Mouse (Mus musculus) right cerebral cortex, postnatal 25 days (tissue): ENCODE data around the gene Zbtb20.

Source experiments
- DNase-seq: peaks from one replicate; pipeline ENCODE4 v3.0.0; 2022

Zbtb20 gene

DNA sequence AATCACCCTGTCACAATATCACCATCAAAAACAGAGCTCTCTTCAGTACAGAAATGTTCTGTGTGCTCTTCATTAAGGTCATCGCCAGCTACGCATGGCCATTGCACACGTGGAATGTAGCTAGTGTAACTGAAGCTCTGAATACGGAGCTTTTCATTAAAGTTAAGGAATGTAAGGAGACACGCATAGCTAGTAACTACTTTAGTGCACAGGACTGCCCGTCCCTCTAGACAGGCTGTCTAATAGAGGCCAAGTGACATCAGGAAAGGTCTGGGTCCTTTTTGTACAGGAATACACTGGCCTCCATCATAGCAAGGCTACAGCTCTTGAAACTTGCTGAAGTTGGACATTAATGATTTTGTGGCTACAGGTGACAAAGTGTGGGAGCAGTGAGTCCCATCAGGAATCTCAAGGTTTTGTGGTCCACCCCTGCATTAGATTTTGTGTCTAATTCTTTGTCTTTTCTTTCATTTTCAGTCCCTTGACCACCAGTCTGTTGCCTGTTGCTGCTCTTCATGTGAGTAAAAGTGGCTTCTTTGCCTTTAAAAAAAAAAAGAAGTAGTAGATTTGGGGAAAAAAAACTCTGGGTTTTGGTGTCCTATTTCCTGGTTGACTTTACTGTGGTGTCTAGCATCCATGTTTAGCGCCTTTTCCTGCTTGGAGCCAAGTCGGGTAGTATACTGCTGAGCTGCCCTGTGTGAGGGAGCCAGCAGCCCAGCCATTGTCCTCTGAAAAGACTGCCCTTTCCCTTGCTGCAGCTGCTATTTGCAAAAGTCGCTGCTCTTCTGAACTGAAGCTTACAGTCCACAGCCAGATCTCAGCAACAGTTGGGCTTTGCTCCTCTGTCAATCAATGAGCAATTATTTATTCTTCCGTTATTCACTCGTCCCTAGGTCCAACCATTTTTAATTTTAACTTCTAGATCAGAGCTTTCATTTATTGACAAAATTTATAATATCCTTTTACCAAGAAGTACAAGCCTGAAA, 587.1 kb downstream of the Zbtb20 start:
- no peak for DNase-seq

DNA sequence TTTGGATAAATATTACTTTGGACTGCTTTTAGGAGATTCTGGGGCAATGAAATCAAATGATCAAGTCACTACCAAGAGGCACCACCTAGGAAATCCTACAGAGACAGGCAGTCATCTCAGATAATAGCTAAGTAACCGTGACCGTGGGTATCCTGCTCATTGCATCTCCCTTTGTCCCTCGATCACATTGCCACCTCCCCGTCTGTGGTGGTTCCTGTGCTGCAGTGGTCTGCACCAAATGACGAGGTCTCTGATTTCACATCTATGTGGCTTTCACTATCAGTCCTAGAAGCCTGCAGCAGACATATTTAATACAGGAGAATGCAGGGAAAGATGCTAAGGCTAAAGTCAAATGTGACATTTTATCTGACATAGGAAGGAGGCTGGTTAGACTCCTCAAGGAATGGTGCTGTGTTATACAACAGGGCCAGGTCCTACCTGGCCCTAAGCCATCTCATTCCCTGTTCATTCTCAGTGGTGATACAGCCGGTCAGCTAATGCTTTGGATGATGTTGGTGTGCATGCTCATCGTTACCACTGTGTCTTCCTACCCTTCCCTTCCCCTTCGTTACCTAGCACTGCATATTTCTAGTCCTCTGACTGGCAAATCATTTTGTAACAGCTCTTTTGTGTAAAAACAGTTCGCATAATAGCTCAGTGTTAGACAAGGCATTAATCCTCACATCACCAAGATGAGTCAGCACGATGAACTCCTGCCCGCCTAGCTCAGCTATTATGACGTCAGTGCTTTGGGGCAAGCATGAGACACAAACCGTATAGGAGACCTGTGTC, 588.2 kb downstream of the Zbtb20 start:
- DNase-seq = no peak

DNA sequence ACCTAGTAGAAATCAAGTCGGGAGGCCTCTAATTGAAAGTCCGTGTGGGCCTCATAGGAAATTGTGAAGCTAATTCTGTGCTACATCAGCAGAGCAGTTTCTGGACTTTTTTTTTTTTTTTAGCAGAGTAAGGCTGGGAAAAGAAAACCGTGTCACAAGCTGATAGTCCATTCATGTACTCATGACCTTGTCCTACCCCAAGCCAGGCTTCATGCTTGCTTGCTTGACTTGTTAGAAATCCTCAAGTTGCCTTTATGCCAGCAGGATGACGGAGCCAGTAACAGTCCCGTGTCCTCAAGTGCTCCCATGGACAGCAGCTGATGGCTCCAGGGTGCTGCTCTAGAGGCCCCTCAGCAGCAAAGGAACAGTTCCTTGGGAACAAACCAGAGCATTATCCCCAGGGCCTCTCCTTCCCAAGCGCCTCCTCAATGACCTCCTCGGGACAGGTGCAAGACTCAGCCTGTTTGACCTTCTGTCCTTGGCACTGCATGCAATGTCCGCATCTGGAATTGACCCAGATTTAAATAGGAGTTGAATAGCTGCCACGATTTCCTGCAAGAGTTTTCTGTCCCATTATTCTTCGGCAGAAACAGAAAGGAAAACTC, 588.9 kb downstream of the Zbtb20 start:
- DNase-seq = no peak

DNA sequence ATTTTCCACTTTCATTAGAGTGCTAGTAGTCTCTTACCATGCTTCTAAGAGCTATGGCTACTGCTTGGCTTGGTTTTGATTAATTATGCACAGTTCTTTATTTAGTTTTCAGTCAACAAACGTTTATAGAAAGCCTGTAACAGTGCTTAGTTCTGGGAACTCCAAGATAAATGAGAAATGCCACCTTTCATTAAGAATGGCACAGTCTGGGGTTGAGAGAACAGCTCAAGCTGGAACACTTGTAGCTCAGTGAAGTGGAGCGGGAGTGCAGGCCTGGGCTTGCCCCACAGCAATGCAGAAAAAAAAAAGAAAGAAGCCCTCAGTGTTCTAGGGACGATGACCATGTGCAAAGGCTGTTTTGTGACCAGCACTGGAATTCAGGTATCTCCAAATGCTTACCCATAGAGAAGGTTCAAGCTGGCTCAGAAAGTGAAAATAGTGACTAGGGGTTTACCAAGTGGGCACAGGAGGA, 589.7 kb downstream of the Zbtb20 start:
- DNase-seq = no peak

DNA sequence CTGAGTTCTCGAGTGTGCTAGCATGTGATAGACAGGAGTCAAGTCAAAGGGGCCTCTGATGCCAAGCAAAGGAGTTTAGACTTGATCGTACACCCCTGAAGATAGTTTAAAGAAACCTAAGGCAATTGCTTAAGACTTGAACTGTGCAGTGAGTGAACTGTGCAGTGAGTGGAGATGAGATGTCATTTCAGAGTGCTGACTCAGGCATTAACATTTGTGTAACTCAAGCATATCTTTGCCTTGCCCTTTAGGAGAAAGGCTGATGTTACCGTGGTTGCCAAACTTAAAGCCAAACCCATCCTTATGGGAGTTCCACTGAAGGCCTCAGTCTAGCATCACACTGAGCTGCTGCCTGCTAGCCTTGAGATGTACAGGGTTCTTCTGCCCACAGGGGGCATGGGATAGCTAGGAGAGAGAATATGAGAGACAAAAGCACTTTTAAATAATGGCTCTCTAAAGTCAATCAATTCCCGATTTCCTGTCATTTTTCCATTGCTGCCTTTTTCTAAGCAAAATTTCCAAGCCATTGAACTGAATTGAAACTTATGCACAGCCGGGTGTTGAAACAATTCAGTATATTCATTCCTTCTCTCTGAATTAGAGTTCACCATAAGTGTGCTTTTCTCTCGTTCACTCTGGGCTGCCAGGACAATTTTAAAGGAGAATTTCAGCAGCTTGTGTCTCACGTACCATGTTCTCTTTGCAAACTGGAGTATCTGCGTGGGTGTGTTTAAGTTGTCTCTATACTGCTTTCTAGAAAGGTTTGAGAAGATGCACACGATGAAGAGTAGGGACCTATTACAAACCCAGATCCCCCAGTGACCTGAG, 590.5 kb downstream of the Zbtb20 start:
- no peak for DNase-seq

DNA sequence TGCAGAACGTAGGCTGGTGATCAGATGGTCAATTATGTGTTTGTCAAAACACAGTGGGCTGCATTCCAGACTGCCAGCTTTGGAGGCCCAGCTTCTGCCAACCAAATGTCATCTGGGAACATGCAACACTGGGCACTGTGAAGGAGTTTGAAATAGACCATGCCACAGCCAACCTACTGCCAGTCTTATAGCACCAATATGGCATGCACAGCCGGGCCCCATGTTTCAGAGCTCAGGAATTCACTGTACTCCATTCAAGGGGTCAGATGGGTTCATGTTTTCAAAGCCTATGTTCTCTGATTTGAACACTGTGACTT, 591.0 kb downstream of the Zbtb20 start:
- no peak for DNase-seq

DNA sequence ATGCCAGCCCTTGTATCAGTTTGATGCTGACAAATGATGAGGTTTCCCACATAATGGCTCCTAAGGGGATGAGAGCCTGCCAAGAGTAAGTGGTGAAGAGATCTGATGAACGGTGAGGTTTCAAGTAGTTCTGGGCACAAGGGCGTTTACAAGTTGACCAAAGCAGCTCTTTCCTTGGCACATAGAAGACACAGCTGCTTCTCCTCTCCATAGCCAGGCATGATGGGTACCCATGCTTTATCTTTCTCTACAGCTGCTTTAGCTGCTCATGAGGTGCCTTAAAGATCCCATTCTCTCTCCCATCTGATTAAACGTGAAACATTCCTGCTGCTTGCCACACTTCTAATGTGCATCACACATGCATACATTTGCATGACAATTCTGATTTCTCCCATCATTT, 595.4 kb downstream of the Zbtb20 start:
- no peak for DNase-seq

DNA sequence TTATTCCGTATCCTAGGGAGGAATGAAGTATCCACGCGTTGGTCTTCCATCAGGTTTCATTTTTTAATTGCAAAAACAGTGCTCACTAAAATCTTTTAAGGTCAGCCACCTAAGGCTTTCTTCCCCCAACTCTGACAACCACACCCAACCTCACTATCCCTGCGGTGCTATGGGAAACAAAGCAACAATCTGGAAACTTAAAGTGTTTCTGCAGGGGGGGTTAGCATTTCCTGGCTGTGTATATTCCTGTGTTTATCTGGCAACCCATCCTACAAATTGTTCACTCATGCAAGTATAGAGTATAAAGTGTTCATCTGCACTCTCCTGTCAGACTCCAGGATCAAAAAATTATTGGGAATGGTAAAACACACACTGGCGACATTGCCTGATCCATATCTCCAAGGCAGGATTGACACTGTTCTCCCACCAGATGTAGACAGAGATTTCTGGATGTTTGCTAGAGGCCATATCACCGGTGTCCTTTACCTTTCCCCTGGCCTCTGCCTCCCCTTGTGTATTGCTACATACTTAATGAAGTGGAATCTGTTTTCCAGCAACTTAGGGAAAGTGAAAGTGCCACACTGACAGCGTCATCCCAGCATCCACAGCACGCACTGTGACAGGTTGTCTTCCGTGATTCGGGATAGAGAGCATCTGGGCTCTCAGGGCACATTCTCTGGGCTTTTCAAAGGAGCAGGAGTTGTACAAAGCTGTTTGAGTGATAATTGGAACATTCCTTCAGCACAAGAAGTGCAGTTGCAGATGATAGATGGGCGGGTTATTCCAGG, 599.5 kb downstream of the Zbtb20 start:
- no peak for DNase-seq

DNA sequence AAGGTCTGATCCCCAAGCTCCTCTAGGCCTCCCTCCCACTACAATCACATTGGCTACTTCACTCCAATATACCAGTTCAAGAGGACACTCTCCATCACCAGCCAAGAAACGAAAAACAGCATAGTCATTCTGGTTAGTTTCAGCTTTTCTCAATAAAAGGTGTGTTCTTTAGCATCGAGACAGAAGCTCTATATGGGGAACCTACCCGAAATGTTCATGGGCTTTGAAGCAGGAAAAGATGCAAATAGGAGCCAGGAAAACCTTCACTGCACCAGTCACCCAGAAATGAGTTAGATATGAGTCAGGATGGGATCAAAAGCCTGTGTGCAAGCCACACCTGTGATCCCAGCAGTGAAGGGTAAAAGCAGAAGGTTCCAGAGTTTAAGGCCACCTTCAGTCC, 601.2 kb downstream of the Zbtb20 start:
- DNase-seq = no peak

DNA sequence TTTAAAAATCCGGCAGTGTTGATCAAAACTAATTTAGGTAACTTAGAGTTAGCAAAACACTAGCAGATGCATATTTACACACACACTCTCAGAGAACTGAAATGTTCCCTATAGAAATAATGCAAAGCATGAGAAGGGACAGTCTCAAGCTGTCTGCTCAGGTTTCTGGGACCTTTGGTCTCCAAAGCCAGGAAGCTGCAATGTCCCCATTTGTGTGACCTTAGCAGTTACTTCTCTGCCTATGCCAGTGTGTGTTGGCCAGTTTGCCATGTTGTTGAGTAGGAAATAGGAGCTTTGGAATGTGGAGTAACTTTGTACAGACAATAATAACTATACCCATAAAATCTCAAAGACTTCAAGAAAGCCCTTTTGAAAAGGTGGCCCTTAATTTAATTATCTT, 602.7 kb downstream of the Zbtb20 start:
- no peak for DNase-seq

DNA sequence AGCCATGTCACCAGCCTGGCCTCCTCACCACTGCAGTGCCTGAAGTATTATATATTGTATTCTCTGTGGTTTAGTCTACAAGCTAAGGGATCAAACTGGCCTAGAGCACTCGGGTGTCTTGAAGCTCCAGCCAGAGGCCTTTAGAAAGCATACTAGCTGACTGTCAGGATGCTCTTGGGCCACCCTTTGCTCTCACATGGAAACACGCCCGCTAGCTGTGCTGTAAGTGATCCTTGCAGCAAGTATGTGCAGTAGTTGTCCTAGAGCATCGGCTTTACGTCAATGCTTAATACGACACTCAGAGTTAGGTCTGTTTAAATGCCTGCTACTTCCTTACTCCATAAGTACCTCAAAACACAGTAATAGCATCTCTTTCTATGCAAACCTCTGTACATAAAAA, 604.9 kb downstream of the Zbtb20 start:
- DNase-seq = no peak

DNA sequence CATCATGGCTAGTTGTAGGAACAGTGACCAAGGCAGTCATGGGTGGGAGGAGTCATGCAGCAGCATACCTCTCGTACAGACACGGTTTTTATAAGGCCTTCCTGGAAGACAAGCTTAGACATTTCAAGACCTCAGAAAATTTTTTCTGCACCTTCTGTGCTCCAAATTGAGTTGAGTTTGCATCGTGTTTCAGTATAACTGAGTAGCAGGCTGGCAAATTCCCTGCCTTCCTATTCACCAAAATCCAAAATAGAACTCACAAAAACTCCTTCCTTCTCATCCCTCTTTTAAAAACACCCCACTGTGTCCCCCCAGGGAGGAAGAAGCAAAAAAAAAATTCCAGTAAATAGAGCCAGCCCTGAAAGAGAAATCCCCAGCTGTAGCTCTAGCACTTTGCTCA, 606.4 kb downstream of the Zbtb20 start:
- no peak for DNase-seq

DNA sequence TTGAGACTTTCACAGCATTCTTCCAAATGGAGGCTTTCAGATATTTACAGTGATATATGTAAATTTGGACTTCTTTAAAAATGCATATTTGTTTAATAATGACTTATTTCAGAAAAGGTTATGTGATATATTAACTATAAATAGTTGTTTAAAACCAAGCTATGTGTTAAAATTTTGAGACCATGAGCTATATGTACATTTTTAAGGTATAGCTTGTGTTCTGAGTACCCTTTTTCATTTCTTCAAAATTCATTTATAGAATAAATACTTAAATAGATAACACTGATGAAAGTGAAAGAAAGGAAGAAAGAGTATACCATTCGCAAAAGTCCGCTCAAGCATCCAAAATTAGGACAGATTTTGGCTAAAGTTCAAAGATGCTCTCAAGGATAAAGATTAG, 607.1 kb downstream of the Zbtb20 start:
- no peak for DNase-seq

DNA sequence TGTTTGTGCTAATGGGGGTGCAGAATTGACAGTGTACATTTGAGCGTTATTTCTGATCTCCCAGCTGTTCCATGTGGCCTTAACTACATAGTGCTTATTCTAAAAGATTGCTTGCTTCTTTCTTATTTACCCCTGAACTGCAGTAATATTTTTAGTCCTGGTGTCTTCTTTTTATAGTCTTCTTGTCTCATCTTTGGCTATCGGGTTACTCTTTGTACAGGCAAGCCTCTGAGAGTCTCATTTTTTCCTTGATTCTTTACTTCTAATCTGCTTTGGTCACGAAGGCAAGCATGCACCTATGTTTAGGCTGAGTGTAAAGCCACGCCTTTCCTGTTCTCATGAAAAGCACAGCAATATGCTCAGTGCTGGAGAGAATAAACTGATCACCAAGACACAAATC, 608.7 kb downstream of the Zbtb20 start:
- no peak for DNase-seq

DNA sequence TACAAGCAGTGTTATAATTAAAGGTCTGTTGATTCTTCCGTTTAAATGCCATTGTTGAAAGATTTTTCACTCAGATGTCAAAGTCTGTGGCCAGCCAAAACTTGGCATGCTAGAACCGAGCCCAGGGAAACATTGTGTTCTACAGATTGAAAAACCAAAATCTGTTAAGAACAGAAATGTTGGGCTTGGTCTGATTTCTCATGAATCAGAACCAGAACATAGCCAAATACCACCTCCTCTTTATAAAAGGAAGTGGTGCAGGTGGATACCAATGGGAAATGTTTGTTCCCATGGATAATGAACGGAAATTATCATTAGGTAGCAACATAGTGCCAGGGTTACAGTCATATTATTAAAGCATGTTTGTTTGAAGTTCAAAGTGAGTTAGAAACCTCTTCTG, 613.7 kb downstream of the Zbtb20 start:
- no peak for DNase-seq

DNA sequence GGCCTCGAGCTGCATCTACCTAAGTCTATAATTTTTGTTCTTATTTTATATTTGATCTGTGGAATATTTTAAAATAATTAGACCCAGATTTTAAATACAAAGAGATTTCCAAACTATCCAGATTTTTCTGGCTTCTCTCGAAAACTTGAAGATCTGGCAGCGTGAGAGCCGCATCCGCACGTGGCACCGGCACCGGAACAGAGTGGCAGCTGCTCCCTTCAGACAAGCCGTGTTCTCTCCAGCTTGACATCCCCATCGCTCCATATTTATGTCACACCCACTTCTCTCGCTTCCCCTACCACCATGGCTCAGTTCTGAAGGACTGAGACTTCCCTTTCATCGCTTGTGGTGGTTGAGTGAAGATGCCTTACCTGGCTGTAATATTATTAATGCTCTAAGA, 614.3 kb downstream of the Zbtb20 start:
- DNase-seq = no peak

DNA sequence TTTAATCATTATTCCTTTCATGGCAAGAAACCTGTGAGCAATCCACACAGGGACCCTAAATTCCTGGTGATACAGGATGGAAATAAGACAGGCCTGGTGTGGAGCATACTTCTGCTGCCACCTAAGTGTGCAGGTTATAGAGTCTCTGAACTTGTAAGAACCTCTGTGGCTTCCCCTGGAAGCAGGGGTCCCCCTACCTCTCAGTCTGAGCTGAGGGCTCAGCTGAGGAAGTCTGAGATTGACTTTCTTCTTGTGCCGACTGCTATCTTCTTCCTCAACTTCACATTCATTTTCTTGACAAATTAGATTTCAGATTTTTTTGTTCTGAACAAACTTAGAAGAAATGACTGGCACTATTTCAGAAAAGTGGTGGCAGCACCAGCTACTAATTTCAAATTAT, 617.2 kb downstream of the Zbtb20 start:
- DNase-seq = no peak

DNA sequence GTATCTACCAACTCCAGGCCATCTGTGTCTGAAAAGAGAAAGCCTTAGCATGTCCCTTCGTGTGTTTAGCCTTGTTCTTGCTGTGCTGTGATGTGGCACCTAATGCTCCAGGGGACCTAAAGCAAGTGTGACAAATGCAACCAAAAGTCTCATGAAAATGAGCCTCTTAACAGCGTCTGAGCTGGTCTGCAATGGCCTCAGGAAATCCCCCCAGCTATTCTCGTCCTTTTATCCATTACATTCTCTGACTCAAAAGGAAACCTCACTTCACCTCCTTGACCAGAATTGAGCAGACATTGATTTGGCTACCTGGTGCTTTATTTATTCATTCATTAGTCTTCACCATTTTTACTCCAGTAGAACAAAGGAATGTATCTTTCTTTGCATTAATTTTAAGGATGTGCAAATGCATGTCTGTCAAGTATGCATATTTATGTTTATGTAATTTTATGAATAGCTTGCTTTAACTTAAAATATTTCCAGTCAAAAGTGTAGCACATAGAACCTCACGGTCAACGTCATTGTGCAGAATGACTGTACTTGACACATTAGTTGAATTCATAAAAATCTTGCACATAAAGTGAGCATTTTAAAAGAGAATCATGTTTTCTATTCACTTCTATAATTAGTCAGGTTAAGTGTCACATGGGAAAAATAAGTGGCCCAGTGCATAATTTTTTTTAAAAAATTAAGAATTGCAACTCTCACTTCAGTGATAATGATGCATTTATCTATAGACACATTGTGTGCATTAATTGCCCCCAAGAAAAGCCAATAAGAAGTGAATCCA, 618.1 kb downstream of the Zbtb20 start:
- no peak for DNase-seq

DNA sequence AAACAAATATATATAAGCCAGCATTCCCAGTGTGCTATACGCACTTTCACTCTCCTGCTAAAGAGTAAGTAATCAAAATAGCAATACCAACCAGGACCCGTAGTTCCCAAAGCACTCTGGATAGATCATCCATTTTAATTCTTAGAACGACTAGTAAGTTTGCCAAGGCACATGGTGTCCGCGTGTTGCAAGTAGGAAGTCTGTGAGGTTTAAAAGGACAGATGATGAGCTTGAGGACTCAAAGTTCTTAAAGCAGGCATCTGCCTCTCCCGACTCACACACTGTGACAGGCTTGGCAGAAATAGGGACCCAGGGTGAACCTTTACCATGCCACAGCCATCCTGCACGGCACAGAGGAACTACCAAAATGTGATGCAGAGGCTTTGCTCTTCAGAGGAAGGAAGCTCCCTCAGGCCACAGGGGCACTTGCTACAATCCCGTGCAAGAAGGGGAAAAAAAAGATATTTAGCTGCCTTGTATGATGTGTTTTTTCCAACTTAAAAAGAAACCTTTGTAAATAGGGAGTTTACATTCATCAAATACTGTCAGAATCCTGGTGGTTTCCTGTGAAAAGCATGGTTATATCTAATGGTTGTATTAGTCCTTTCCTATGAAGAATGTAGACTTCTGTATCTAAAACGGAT, 619.6 kb downstream of the Zbtb20 start:
- DNase-seq = no peak

DNA sequence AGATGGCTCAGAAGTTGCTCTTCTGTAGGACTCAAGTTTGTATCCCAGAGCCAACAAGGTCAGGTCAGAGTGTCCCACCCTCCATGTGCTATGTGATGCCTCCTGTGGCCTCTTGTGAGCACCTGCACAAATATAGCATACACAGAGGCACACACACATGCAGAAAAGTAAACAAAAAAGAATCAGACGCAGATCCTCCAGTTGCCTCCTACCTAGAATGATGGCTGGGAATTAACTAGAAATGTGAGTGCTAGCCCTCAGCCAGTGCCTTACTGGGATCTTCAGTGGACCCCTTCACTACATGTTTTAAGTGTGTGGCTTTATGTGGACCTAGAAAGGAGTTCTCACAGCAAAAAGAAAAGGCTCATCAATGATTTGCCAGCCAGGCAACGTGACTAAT, 621.4 kb downstream of the Zbtb20 start:
- no peak for DNase-seq
